Mouse (Mus musculus) stomach, embryonic 15.5 days (tissue): ENCODE results near the gene Olig1. TPM values are rescaled to one million over a fixed set of nuclear protein-coding genes. Genes with fewer than 3 reads are reported as not detected.

Experiments
- ATAC-seq: fragments of 200-750 bp; cut with Nextera tagmentation; 2 replicates; pipeline ENCODE4 v1.8.0; 2017; ENCODE audit warnings: low read depth, moderate number of reproducible peaks, moderate TSS enrichment; ENCODE audit not compliant: insufficient read depth, low FRiP score
- H3K27ac ChIP-seq: fragments of 300-500 bp; sonication (generic); 2 replicates; pipeline ENCODE4 v1.5.1; 2015; ENCODE audit warnings: mild to moderate bottlenecking, inconsistent platforms
- H3K27me3 ChIP-seq: fragments of 300-500 bp; sonication (generic); replicated peaks from 2 replicates; pipeline ENCODE4 v1.6.1; 2015; ENCODE audit warnings: inconsistent platforms
- H3K36me3 ChIP-seq: fragments of 300-500 bp; sonication (generic); 2 replicates; pipeline ENCODE4 v1.6.1; 2015; ENCODE audit warnings: inconsistent platforms
- H3K4me1 ChIP-seq: fragments of 300-500 bp; sonication (generic); 2 replicates; pipeline ENCODE4 v1.6.1; 2015; ENCODE audit warnings: inconsistent platforms
- H3K4me2 ChIP-seq: fragments of 300-500 bp; sonication (generic); 2 replicates; pipeline ENCODE4 v1.6.1; 2015; ENCODE audit warnings: mild to moderate bottlenecking, inconsistent platforms
- H3K4me3 ChIP-seq: fragments of 300-500 bp; sonication (generic); replicated peaks from 2 replicates; pipeline ENCODE4 v1.5.1; 2015; ENCODE audit warnings: inconsistent platforms
- H3K9ac ChIP-seq: fragments of 300-500 bp; sonication (generic); 2 replicates; pipeline ENCODE4 v1.6.1; 2015; ENCODE audit warnings: inconsistent platforms
- H3K9me3 ChIP-seq: fragments of 300-500 bp; sonication (generic); 2 replicates; pipeline ENCODE4 v1.6.1; 2016; ENCODE audit warnings: inconsistent platforms
- WGBS: fragments of 180-500 bp; shearing (Covaris S2); methylation state at CpG from one replicate; pipeline ENCODE4 v1.1.7; 2015; 5-methylcytosine and 5-hydroxymethylcytosine counted together
- polyA plus RNA-seq: library from polyadenylated mRNA; unstranded; fragments of >200 nt; fragmentation: Nextera tagmentation; extraction: Ambion mirVana; gene quantifications from 2 replicates; pipeline ENCODE4 v1.2.1, GENCODE M21; 2015

The Olig1 gene
- polyA plus RNA-seq: 0.12 and 0.13 TPM in 2 replicates

DNA sequence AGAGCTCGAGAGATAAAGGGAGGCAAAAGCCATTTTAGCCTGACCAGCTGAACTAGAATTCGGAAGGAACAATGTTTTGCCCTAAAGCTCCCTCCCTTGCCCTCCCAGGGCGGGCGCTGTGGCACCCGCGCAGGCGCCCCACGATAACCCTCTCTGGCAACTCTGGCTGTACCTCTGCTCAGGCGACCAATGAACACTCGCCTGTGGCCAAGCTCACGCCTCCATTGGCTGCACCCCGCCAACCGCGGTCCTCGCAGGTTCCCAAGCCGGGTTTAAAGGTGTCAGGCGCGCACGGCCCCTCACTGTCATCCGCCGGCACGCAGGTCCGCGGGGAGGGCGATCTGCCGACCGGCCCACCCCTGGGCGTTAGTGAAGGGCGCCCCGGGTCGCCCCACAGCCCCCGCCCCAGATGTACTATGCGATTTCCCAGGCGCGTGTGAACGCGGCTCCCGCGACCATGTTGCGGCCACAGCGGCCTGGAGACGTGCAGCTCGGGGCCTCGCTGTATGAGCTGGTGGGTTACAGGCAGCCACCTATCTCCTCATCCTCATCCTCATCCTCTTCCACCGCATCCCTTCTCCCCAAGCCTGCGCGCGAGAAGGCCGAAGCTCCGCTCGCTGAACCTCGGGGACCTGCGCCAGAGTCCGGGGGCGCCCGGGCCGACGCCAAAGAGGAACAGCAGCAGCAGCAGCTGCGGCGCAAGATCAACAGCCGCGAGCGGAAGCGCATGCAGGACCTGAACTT, at the start of gene Olig1:
TSS of gene Olig1 (plus strand) at position 305 of the 744 bp plus-strand sequence.
- peak; percentile 81 for ATAC-seq
- Histone ChIP-seq H3K36me3 (no peaks in the 10 kb centered on the region), H3K9ac (no peak within 1 kb of the TSS), H3K4me1 (peaks cover 13% of the 10 kb centered on the region), H3K4me3 (peak within 1 kb of the TSS; percentile 38), H3K4me2 (peak within 1 kb of the TSS; percentile 83), H3K9me3 (no peaks in the 10 kb centered on the region), H3K27ac (no peak within 1 kb of the TSS), H3K27me3 (peaks cover 85% of the 10 kb centered on the region)
- under 1% methylated on average over 64 of the region's 64 CpGs for WGBS

DNA sequence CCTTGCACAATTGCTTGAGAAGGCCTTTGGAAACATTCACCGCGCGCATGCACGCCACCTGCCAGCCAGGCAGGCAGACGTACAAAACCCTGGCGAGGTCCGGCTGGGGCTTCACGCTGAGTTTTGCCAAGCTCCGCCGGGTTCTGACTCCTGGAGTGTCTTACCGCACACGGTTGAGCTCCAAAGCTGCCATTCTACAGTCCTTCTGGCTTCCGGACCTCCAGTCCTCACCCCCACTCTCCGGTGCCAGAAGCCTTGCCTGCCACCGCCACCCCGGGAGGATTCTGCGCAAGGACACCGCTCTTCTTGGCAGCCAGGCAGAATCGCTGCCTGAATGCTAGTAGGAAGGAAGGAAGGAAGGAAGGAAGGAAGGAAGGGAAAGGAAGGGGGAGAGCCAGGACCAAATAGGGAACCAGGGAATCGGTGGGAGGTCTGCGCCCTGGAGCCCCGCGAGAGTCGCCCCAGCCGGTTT, 47.4 kb upstream of the Olig1 start:
- Histone ChIP-seq H3K4me3 (peak overlapping the region; percentile 2), H3K27me3 (peaks cover 98% of the 10 kb centered on the region), H3K27ac (no peak overlapping the region), H3K4me1 (peaks cover 26% of the 10 kb centered on the region), H3K4me2 (peak overlapping the region; percentile 35), H3K36me3 (no peaks in the 10 kb centered on the region), H3K9me3 (no peaks in the 10 kb centered on the region), H3K9ac (no peak overlapping the region)
- ATAC-seq: no peak
- WGBS: 1% methylated on average over 25 of the region's 25 CpGs

- WGBS: under 1% methylated on average over 27 of the region's 27 CpGs
- Histone ChIP-seq H3K4me2 (peak overlapping the region; percentile 35), H3K4me3 (peak overlapping the region; percentile 2), H3K9me3 (no peaks in the 10 kb centered on the region), H3K27ac (no peak overlapping the region), H3K9ac (no peak overlapping the region), H3K27me3 (peaks cover 98% of the 10 kb centered on the region), H3K36me3 (no peaks in the 10 kb centered on the region), H3K4me1 (peaks cover 27% of the 10 kb centered on the region)
- ATAC-seq: no peak
These were observed 46.8 kb upstream of the Olig1 start for GRCm38 (mm10) chr16:91222643-91223271.

DNA sequence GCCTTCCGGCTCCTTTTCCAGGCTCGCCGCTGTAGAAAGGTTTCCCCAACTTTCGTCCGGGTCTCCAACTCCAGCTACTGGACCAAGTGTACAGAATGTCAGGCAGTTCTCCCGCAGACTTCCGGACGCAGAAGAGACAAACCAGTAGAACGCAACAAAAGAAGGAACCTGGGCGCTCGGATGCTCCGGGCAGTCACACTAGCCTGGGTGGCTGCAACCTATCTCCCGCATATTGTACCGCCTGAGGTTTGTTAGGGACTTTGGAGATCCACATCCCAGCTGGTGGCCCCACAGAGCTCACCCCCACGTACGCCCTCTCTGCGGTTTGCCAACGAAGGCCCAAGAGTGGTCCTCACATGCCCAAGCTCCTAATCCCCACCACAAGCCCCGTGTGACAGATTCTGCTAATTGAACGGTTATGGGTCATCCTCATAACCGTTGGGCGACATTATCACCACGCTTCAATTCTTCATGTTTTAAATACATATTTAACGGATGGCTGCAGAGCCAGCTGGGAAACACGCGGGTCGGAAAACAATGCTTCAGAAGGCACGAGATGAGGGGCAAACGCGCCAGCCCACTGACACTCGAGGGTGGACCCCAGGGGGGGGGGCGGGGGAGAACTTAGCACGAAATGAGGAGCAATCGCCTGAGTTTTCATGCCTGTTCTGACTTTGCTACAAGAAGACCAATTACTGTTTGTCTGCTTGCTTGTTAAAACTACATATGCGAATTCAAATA, 46.1 kb upstream of the Olig1 start:
- Histone ChIP-seq H3K4me1 (peaks cover 27% of the 10 kb centered on the region), H3K9ac (no peak overlapping the region), H3K27me3 (peaks cover 99% of the 10 kb centered on the region), H3K4me2 (no peak overlapping the region), H3K27ac (no peak overlapping the region), H3K36me3 (no peaks in the 10 kb centered on the region), H3K4me3 (no peak overlapping the region), H3K9me3 (no peaks in the 10 kb centered on the region; the same call in 1 of the 2 replicates)
- ATAC-seq: no peak
- WGBS: 2% methylated on average over 35 of the region's 35 CpGs

DNA sequence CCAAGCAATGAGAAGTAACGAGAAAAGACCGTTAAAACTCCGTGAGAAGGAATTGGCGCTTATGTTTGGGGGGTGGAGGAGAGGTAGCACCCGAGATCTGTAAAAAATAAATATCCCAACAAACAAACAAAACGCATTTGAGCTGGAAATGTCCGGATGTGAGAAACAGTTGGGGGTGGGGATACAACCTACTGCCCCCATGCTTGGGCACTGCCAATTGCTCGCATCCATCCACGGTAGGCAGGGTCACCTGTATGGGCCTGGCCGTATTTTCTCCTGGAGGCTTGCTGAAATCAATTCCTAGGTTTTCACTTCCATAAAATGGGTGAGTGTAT, 45.5 kb upstream of the Olig1 start:
- Histone ChIP-seq H3K9me3 (no peaks in the 10 kb centered on the region; the same call in 1 of the 2 replicates), H3K36me3 (no peaks in the 10 kb centered on the region), H3K4me2 (no peak overlapping the region), H3K4me3 (no peak overlapping the region), H3K9ac (no peak overlapping the region), H3K4me1 (peaks cover 27% of the 10 kb centered on the region), H3K27me3 (peaks cover 99% of the 10 kb centered on the region), H3K27ac (no peak overlapping the region)
- no peak for ATAC-seq
- WGBS: 6% methylated on average over 10 of the region's 10 CpGs

DNA sequence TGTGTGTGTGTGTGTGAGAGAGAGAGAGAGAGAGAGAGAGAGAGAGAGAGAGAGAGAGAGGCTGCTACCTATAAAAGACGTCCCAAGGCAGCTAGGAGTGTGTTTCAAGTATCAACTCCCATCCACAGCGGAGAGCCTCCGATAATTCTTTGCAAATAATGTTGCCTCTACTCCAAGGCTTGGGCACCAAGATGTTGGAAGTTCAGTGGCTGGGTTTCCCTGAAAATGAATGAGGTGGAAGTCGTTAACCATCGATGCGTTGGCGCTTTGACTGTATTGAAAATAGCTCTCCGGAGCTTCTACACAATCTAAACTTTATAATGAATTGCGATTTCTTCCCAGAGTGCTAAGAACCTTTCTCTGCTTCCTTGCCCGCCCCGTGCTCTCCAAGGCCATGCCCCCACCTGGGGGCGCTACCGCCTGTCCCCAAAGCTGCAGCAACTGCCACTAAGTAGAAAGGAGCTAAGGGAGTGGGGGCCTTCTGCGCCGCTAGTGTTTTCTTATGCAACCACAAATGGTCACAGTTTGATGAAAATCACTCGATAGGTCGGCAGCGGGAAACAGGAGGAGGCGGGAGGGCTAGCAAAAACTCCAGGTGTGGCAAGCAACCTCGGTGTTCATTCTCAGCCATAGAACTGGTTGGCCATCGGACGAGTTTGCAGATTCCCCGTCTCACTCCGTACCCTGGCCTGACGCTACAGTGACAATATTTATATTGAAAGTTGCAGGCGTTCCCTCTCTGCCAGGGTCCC, 44.9 kb upstream of the Olig1 start:
- Histone ChIP-seq H3K4me2 (peak overlapping the region; percentile 48), H3K36me3 (no peaks in the 10 kb centered on the region), H3K4me1 (peaks cover 27% of the 10 kb centered on the region), H3K4me3 (peak overlapping the region; percentile 27), H3K9ac (no peak overlapping the region), H3K27me3 (peaks cover 99% of the 10 kb centered on the region), H3K9me3 (no peaks in the 10 kb centered on the region; the same call in 1 of the 2 replicates), H3K27ac (no peak overlapping the region)
- no peak for ATAC-seq
- 1% methylated on average over 26 of the region's 26 CpGs for WGBS

DNA sequence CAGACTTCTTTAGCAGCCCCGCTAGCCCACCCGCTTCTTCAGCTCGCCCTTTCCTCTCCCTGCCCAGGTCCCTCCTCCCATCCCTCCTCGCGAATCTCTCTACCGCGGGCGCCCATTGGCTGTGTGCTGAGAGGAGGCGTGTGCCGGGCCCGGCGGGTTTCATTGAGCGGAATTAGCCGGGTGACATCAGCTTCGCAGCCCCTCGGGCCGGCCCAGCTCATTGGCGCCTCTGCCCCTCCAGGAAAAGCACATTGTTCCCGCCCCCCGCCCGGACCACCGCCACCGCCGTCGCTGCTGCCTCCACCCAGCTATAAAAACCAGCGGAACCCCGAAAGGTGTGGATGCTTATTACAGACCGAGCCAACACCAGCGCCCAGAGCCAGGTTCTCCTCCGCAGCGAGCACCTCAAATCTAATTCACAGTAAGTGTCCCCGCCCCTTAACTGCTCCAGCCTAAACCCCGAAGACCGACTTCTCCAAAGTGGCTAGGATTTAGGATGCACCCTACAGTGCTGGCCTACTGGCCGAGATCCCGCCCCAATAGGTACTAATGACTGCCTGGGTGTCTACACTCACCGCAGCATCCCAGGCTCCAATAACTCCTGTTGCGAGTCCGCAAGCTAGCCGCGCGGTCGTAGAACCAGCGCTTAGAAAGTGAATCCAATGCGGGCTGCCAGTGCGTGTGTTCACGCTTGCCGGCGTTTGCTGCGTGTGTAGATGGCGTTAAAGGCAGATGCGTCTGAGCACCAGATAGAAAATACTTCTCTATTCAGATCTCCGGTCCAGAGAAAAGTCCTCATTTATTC, 44.1 kb upstream of the Olig1 start, which contains the start of gene Olig2:
TSS of gene Olig2 (plus strand) at position 225 of the 805 bp plus-strand sequence.
- no peaks in the 10 kb centered on the region; the same call in 1 of the 2 replicates for H3K9me3 ChIP-seq
- no peak for ATAC-seq
- WGBS: under 1% methylated on average over 53 of the region's 53 CpGs
- H3K27ac ChIP-seq: no peak within 1 kb of the TSS
- peak within 1 kb of the TSS; percentile 48 for H3K4me2 ChIP-seq
- H3K9ac ChIP-seq: no peak within 1 kb of the TSS
- peak within 1 kb of the TSS; percentile 27 for H3K4me3 ChIP-seq
- H3K27me3 ChIP-seq: peaks cover 98% of the 10 kb centered on the region
- peaks cover 27% of the 10 kb centered on the region for H3K4me1 ChIP-seq
- no peaks in the 10 kb centered on the region for H3K36me3 ChIP-seq

DNA sequence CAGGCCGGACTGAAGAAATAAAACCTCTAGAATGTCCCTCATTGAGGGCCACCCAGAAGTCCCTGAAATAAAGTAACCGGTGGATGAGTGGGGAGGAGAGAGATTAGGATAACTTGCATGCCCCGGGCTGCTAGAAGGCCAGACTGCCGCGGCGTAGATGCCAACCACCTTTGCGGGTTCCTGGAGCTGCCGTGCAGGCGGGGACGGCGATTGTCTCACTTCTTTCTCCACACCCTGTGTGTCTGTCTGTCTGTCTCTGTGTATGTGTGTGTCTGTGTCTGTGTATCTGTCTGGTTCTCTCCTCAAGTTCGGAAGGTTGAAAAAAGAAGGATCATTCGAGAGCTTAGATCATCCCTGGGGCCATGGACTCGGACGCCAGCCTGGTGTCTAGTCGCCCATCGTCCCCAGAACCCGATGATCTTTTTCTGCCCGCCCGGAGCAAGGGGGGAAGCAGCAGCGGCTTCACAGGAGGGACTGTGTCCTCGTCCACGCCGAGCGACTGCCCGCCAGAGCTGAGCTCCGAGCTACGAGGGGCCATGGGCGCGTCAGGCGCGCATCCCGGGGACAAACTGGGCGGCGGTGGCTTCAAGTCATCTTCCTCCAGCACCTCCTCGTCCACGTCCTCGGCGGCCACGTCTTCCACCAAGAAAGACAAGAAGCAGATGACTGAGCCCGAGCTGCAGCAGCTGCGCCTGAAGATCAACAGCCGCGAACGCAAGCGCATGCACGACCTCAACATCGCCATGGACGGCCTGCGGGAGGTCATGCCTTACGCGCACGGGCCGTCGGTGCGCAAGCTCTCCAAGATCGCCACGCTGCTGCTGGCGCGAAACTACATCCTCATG, 43.3 kb upstream of the Olig1 start:
- Histone ChIP-seq H3K27ac (no peak overlapping the region), H3K9ac (no peak overlapping the region), H3K4me2 (peak overlapping the region; percentile 16), H3K36me3 (no peaks in the 10 kb centered on the region), H3K9me3 (no peaks in the 10 kb centered on the region; the same call in 1 of the 2 replicates), H3K4me1 (peaks cover 27% of the 10 kb centered on the region), H3K27me3 (peaks cover 98% of the 10 kb centered on the region), H3K4me3 (peak overlapping the region; percentile 17; the same call in 1 of the 2 replicates)
- no peak for ATAC-seq
- WGBS: 1% methylated on average over 60 of the region's 60 CpGs

DNA sequence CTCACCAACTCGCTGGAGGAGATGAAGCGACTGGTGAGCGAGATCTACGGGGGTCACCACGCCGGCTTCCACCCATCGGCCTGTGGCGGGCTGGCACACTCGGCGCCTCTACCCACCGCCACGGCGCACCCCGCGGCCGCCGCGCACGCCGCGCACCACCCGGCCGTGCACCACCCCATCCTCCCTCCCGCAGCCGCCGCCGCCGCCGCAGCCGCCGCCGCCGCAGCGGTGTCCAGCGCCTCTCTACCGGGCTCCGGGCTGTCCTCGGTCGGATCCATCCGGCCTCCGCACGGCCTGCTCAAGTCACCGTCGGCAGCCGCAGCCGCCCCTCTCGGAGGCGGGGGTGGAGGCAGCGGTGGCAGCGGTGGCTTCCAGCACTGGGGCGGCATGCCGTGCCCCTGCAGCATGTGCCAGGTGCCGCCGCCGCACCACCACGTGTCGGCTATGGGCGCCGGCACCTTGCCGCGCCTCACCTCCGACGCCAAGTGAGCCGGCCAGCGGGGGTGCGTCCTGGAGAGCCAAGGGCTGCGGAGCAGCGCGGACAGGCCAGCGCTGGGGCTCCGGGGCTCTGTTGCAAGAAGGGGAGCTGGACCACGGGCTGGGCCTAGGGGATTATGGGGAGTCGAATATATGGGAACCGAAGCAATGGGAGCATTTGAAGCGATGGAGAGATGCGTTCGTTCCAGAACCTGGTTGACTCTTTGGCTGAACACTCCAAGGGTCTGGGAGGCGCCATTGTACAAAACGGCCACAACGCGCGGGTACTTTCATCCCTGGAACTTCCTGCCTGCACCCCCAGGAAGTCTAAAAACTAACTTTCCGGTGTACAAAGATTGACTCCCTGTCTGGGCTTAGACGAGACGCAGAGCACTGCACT, 42.5 kb upstream of the Olig1 start:
- H3K4me2 ChIP-seq: peak overlapping the region; percentile 16
- H3K9me3 ChIP-seq: no peaks in the 10 kb centered on the region; the same call in 1 of the 2 replicates
- H3K4me1 ChIP-seq: peaks cover 26% of the 10 kb centered on the region
- peaks cover 98% of the 10 kb centered on the region for H3K27me3 ChIP-seq
- 1% methylated on average over 80 of the region's 85 CpGs for WGBS
- peak overlapping the region; percentile 17; the same call in 1 of the 2 replicates for H3K4me3 ChIP-seq
- no peaks in the 10 kb centered on the region for H3K36me3 ChIP-seq
- no peak for ATAC-seq
- no peak overlapping the region for H3K9ac ChIP-seq
- H3K27ac ChIP-seq: no peak overlapping the region
